Mouse (Mus musculus) C2C12 (cell line): ENCODE data around the gene Cdh4.

ENCODE experiments used
- CEBPB ChIP-seq: IDR thresholded peaks from one replicate; pipeline ENCODE4 v1.6.1; 2011; ENCODE audit warnings: low read depth, mild to moderate bottlenecking, control low read depth, moderate library complexity
- CTCF ChIP-seq: IDR thresholded peaks from one replicate; pipeline ENCODE4 v1.5.1; 2011; ENCODE audit not compliant: control insufficient read depth, insufficient read depth, insufficient read length
- USF1 ChIP-seq: IDR thresholded peaks from one replicate; pipeline ENCODE4 v1.6.1; 2011; ENCODE audit warnings: low read depth, mild to moderate bottlenecking, control low read depth, moderate library complexity

GRCm38 (mm10) chr2:179715375-179715774, 273.1 kb downstream of the Cdh4 start:
- TF ChIP-seq CTCF (no peak), CEBPB (no peak), USF1 (no peak)
